Mouse (Mus musculus): ENCODE measurements around the gene Cfap36.

- TF ChIP-seq CTCF (IDR thresholded peaks at IDR 0.05; ENCODE audit: borderline replicate concordance, insufficient read depth, low read length) = no peak
- TF ChIP-seq POLR2A (IDR thresholded peaks at IDR 0.05; ENCODE audit: low read depth, low read length) = no peak
These were observed 67.9 kb downstream of the Cfap36 start for GRCm38 (mm10) chr11:29179319-29179718.

Measured in embryonic fibroblast, embryonic 13.5 days (primary cell).